12 mouse cellular contexts compared by ENCODE assay signal in the genomic region with DNA sequence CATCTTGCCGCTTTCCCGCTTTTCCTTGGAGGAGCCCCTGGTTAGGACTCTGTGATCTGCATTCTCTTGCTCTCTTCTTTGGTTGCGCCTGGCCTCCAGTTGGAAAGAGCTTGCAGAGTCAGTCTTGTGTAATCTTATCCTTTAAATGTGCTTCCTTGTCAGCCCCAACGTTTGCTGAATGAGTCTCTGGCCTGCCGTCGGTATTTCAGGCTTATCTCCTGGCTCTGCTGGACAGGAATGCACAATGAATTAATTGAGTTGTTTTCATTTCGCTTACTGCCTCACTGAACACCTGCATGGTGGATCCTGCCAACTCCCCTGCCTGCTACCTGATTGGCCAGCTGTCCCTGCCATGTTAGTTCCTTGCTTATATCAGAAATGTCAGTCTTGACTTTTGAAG. TPM values are rescaled to one million over a fixed set of nuclear protein-coding genes. Genes with fewer than 3 reads are reported as not detected.
DNase-seq lines count a peak whose midpoint lies in the region; ATAC-seq and TF ChIP-seq lines count a peak whose summit lies in the region.
"Had no signal": no experiment of that assay in that cellular context is flagged by ENCODE, and none has a peak within 500 bp of the region (broad histone marks: within the 10 kb centered on the region; RNA-seq: fewer than 3 reads in every experiment).

No protein-coding gene starts in this region.

- no peak overlapping the region for H3K27ac ChIP-seq in hindbrain, postnatal 0 days
- no peak overlapping the region for H3K27ac ChIP-seq in hindbrain, embryonic 12.5 days
- H3K27ac ChIP-seq in intestine, postnatal 0 days (ENCODE audit: low read depth, low read length) = peak overlapping the region; percentile 46; the same call in 1 of the 2 replicates
- no peak overlapping the region for H3K27ac ChIP-seq in midbrain, embryonic 16.5 days (ENCODE audit: low read length)
- H3K27ac ChIP-seq: embryonic facial prominence, embryonic 15.5 days had no signal

- ATAC-seq in hindbrain, postnatal 0 days = peak; percentile 77
- ATAC-seq in hindbrain, embryonic 12.5 days (ENCODE audit: low FRiP score) = no peak
- ATAC-seq in intestine, postnatal 0 days = peak; percentile 23
- ATAC-seq in midbrain, embryonic 16.5 days = peak; percentile 15; the same call in 1 of the 2 replicates

- H3K4me2 ChIP-seq in hindbrain, postnatal 0 days (ENCODE audit: low read depth, low read length) = no peak overlapping the region
- no peak overlapping the region for H3K4me2 ChIP-seq in hindbrain, embryonic 12.5 days (replicated peaks)
- H3K4me2 ChIP-seq in intestine, postnatal 0 days (replicated peaks; ENCODE audit: low read depth) = no peak overlapping the region
- H3K4me2 ChIP-seq in midbrain, embryonic 16.5 days (ENCODE audit: low read length) = no peak overlapping the region
- H3K4me2 ChIP-seq: embryonic facial prominence, embryonic 15.5 days had no signal

- TF ChIP-seq CTCF in hindbrain, postnatal 0 days (IDR thresholded peaks at IDR 0.05; ENCODE audit: low read depth) = no peak
- no peak for TF ChIP-seq CTCF in intestine, postnatal 0 days (IDR thresholded peaks at IDR 0.05; ENCODE audit: low read depth)

- peaks cover 9% of the 10 kb centered on the region; the same call in 1 of the 2 replicates for H3K4me1 ChIP-seq in hindbrain, postnatal 0 days (ENCODE audit: insufficient read depth, low read length)
- H3K4me1 ChIP-seq in hindbrain, embryonic 12.5 days = peaks cover 9% of the 10 kb centered on the region; the same call in 1 of the 2 replicates
- peaks cover 13% of the 10 kb centered on the region for H3K4me1 ChIP-seq in intestine, postnatal 0 days (replicated peaks; ENCODE audit: control insufficient read depth, insufficient read depth, low read length)
- H3K4me1 ChIP-seq in midbrain, embryonic 16.5 days (ENCODE audit: control insufficient read depth, insufficient read depth, low read length) = peaks cover 2% of the 10 kb centered on the region; the same call in 1 of the 2 replicates

- no peak overlapping the region for H3K9ac ChIP-seq in hindbrain, postnatal 0 days (replicated peaks; ENCODE audit: low read length)
- H3K9ac ChIP-seq in hindbrain, embryonic 12.5 days = no peak overlapping the region
- H3K9ac ChIP-seq in intestine, postnatal 0 days (ENCODE audit: low read depth, low read length) = no peak overlapping the region
- H3K9ac ChIP-seq in midbrain, embryonic 16.5 days (ENCODE audit: low read depth, low read length) = no peak overlapping the region
- H3K9ac ChIP-seq: embryonic facial prominence, embryonic 15.5 days had no signal

- no peak overlapping the region for H3K4me3 ChIP-seq in hindbrain, postnatal 0 days (ENCODE audit: low read length)
- H3K4me3 ChIP-seq in hindbrain, embryonic 12.5 days = no peak overlapping the region
- no peak overlapping the region for H3K4me3 ChIP-seq in intestine, postnatal 0 days (ENCODE audit: low read depth, low read length)
- no peak overlapping the region for H3K4me3 ChIP-seq in midbrain, embryonic 16.5 days (ENCODE audit: low read depth, low read length)
- H3K4me3 ChIP-seq: embryonic facial prominence, embryonic 15.5 days; megakaryocyte, embryonic 14.5 days had no signal

- H3K36me3 ChIP-seq in hindbrain, postnatal 0 days (ENCODE audit: insufficient read depth, low read length) = no peaks in the 10 kb centered on the region
- H3K36me3 ChIP-seq in hindbrain, embryonic 12.5 days = no peaks in the 10 kb centered on the region
- no peaks in the 10 kb centered on the region for H3K36me3 ChIP-seq in intestine, postnatal 0 days (ENCODE audit: control insufficient read depth, insufficient read depth)
- no peaks in the 10 kb centered on the region for H3K36me3 ChIP-seq in midbrain, embryonic 16.5 days (ENCODE audit: control insufficient read depth, insufficient read depth, low read length)
- H3K36me3 ChIP-seq: embryonic facial prominence, embryonic 15.5 days had no signal

- H3K27me3 ChIP-seq in hindbrain, postnatal 0 days (ENCODE audit: insufficient read depth, low read length) = no peaks in the 10 kb centered on the region
- no peaks in the 10 kb centered on the region for H3K27me3 ChIP-seq in hindbrain, embryonic 12.5 days
- H3K27me3 ChIP-seq in intestine, postnatal 0 days (replicated peaks; ENCODE audit: control insufficient read depth, insufficient read depth, low read length) = no peaks in the 10 kb centered on the region
- H3K27me3 ChIP-seq in midbrain, embryonic 16.5 days (ENCODE audit: control insufficient read depth, insufficient read depth, low read depth, low read length) = no peaks in the 10 kb centered on the region
- H3K27me3 ChIP-seq: embryonic facial prominence, embryonic 15.5 days had no signal

- H3K9me3 ChIP-seq in hindbrain, postnatal 0 days (ENCODE audit: low read length) = no peaks in the 10 kb centered on the region
- no peaks in the 10 kb centered on the region for H3K9me3 ChIP-seq in hindbrain, embryonic 12.5 days (replicated peaks)
- H3K9me3 ChIP-seq in intestine, postnatal 0 days (ENCODE audit: control insufficient read depth) = no peaks in the 10 kb centered on the region
- no peaks in the 10 kb centered on the region for H3K9me3 ChIP-seq in midbrain, embryonic 16.5 days (replicated peaks; ENCODE audit: control insufficient read depth, low read length, poor library complexity, severe bottlenecking)
- H3K9me3 ChIP-seq: embryonic facial prominence, embryonic 15.5 days; megakaryocyte, embryonic 14.5 days had no signal

- WGBS in hindbrain, postnatal 0 days = 43% methylated on average over 7 of the region's 7 CpGs
- 68% methylated on average over 7 of the region's 7 CpGs for WGBS in hindbrain, embryonic 12.5 days
- WGBS in intestine, postnatal 0 days = 37% methylated on average over 7 of the region's 7 CpGs
- 45% methylated on average over 7 of the region's 7 CpGs for WGBS in midbrain, embryonic 16.5 days

- peak; percentile 15 for DNase-seq in cerebellum, adult 11-12 months
- no peak for DNase-seq in cerebellum, adult 8-10 months
- peak; percentile 73 for DNase-seq in hindbrain, postnatal 0 days (ENCODE audit: low spot score)
- DNase-seq in frontal cortex, adult 2 months (ENCODE audit: extremely low spot score in 1 of 2, low spot score in 1 of 2) = no peak
- no peak for DNase-seq in ovary, adult 18-20 months (ENCODE audit: low spot score)
- DNase-seq: layer of hippocampus, adult 9-11 months; thymus, postnatal 36 days had no signal

RNA-seq across cellular contexts. Expression of a gene that starts 19.7 kb away (rescaled TPM):
- 3.6 and 6.1 TPM in 2 replicates for total RNA-seq in hindbrain, postnatal 0 days (2014; rRNA removed)
- 0.60 and 1.3 TPM in 2 replicates for polyA plus RNA-seq in hindbrain, postnatal 0 days (2015; fragmentation: Nextera tagmentation; extraction: Ambion mirVana)
- polyA plus RNA-seq in hindbrain, embryonic 12.5 days (2016; fragmentation: Nextera tagmentation; extraction: Ambion mirVana) = 1.2 and 1.7 TPM in 2 replicates
- 4.3 and 5.2 TPM in 2 replicates for polyA plus RNA-seq in intestine, postnatal 0 days (2015; fragmentation: Nextera tagmentation; extraction: Ambion mirVana)
- 0.54 and 0.81 TPM in 2 replicates for polyA plus RNA-seq in midbrain, embryonic 16.5 days (2015; fragmentation: Nextera tagmentation; extraction: Ambion mirVana)
- 4.0 and 5.5 TPM in 2 replicates for polyA plus RNA-seq in frontal cortex, adult 2 months (2012; rRNA removed)

Comparison
In these comparisons a context has a peak if more than half of its experiments do, and no peak if none do; other contexts are left out.
1. DNase-seq: peak in cerebellum, adult 11-12 months (single experiment) and hindbrain, postnatal 0 days (single experiment); none in cerebellum, adult 8-10 months (single experiment), frontal cortex, adult 2 months (0 of 2) and ovary, adult 18-20 months (single experiment).